Mouse (Mus musculus) adrenal gland, adult 18-20 months (tissue): Measurements from ENCODE around the gene Nsf. TPM values are rescaled to one million over a fixed set of nuclear protein-coding genes. Genes with fewer than 3 reads are reported as not detected.
A peak's percentile ranks its signal among the peaks of the same experiment; 100 is the strongest.
"Not testable (repeated sequence)": the region's sequence is repeated elsewhere in the genome, so short reads cannot be mapped to it uniquely, and the experiment has no call there.

ENCODE experiments used
- DNase-seq, 2 experiments: peaks; one replicate each; pipeline ENCODE4 v3.0.0; 2021 to 2022; ENCODE audit warnings: low spot score in 2 of 2
- long read RNA-seq, 2 experiments: library from polyadenylated mRNA; stranded (forward); transcript quantifications; one replicate each; pipeline ENCODE4 v2.0.0; 2021
- total RNA-seq, 2 experiments: library from RNA; stranded (reverse); gene quantifications; 1 replicate in 1 of 2; 2 replicates in 1 of 2; pipeline ENCODE4 v1.2.3; 2021

Gene Nsf
- 100 to 1,000 TPM; 154 to 197 TPM for total RNA-seq
- long read RNA-seq, experiment 1, transcript Nsf-202 (21 exons, 3,766 nt), result major isoform, 122 of 147 reads
- long read RNA-seq, experiment 1, partial matches to known transcripts, result 13 of 147 reads
- long read RNA-seq, experiment 1, other reads (novel, unspliced or antisense), result 9 of 147 reads
- long read RNA-seq, experiment 2, transcript Nsf-202 (21 exons, 3,766 nt), result major isoform, 155 of 185 reads
- long read RNA-seq, experiment 2, partial matches to known transcripts, result 23 of 185 reads
- long read RNA-seq, experiment 2, other reads (novel, unspliced or antisense), result 7 of 185 reads

- peak; percentile 85 for DNase-seq
These were observed at the start of gene Nsf for GRCm38 (mm10) chr11:103953896-103954292. TSS of gene Nsf (minus strand) at chr11:103954056.

- DNase-seq, result no peak
These were observed 49.5 kb upstream of the Nsf start for GRCm38 (mm10) chr11:104003397-104003796.

GRCm38 (mm10) chr11:104002191-104002590, 48.3 kb upstream of the Nsf start:
- no peak for DNase-seq

DNA sequence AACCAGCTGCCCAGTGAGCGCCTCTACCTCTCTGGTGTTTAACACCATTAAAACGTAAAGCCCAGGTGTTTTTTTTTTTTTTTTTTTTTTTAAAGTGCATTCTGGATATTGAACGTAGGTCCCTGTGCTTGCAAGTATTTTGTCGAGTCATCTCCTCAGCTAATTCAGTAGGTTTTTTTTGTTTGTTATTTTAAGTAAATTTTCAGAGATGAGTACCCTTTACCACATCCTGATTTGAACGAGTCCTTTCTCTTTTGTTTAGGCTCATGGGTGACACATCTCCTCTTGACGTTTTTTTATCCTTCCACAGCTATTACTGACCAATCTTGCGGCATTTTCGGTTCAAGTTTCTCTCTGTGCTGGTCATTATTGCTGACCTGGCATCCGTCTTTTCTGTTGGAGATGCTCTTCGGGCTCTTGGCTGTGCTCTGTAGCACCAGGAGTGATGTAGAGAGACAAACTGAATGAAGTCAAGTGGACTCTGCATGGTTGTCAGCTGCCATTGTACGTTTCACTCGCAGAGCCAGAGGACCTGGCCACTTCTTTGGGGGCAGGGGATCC, 47.6 kb upstream of the Nsf start:
- no peak for DNase-seq

DNA sequence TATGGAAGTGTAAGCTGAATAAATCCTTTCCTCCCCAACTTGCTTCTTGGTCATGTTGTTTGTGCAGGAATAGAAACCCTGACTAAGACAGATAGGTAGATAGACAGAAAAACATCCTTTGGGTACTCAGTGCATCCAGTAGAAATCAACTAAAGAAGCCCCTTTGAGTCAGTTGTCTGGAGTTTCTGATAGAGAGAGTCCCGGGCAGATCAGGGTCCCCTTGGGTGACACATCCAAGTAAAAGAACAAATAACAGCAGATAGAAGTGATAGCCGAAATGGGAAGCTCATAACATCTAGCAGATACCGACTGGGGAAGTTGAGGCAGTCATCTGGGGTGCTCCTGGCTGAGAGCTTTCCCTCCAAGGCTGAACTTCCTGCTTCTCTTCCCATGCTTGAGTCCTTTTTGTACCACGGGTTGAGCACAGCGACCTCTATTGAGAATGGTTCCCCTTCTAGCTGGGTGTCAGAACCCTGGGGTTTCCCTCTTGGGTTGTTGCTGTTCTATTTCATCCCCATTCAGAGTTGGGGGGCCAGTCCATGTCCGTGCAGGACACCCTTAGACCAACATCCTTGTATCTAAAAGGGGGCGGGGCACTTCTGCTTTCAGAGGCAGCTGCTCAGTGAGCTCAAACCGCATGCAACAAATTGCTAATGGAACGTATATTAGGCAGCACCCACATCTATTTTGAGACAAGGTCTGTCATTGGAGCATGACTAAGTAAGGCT, 47.0 kb upstream of the Nsf start:
- DNase-seq, result no peak

DNA sequence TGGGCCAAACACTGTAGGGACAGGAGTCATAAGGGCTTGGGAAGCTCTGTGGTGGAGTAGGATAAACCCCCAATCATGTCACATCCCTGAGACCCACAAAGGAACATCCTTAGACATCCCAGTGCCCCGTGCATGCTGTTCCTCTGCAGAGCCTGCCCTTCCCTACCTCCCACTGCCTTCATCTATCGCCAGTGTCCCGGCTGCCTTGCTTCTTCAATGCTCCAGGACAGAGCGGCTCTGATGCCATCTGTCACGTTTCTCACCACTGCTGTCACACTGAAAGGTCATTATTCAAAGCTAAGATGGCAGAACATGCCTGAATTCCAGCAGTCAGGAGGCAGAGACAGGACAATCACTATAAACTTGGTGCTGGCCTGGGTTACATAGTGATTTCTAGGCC, 44.9 kb upstream of the Nsf start:
- DNase-seq, result no peak

DNA sequence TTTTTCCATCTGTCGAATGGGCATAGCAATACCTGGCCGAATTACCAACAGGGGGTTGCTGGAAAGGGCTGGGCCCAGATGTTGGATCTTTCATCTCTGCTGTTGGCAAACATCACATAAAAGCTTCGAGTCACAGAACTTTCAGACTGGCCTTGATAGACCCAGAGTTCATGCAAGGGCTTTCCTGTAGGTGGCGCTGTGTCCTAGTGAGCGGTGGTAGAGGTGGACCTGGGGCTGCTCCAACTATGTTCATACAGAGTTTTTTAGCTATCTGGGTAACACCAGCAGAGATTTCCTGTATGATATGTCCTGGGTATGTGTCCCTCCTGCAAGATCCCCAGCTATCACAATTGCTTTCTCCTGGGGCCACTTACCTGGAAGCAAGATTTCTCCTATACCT, 43.5 kb upstream of the Nsf start:
- peak; percentile 76 to 81 for DNase-seq

GRCm38 (mm10) chr11:103992638-103993037, 38.8 kb upstream of the Nsf start:
- no peak for DNase-seq

- not testable (repeated sequence) for DNase-seq
These were observed 36.2 kb upstream of the Nsf start for GRCm38 (mm10) chr11:103990049-103990557.

DNA sequence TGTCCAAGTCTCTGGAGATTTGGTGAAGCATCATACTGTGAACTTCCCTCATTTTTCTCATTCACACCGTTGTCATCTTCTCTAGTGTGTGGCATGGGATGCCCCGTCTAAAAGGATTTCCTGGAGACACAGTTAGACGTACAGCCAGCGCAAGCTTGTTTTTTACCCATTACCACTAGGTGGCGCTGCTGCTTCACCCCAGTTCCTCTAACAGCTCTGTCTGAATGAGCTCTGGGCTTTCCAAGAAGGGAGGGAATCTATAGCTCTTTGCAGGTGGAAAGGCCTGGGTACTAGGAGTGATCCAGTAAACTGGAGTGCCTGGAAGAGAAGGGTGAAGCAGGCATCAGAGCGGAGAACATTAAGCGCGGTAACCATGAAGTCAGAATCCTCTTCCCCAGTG, 33.6 kb upstream of the Nsf start:
- peak; percentile 74 to 75 for DNase-seq

- DNase-seq, result no peak
These were observed 30.2 kb upstream of the Nsf start for GRCm38 (mm10) chr11:103984067-103984466.

- no peak for DNase-seq
These were observed 28.0 kb upstream of the Nsf start for GRCm38 (mm10) chr11:103981826-103982225.

- no peak for DNase-seq
These were observed 25.5 kb upstream of the Nsf start for GRCm38 (mm10) chr11:103979381-103979780.

GRCm38 (mm10) chr11:103970876-103971275, 17.0 kb upstream of the Nsf start:
- DNase-seq, result no peak

- DNase-seq, result no peak
These were observed 15.4 kb upstream of the Nsf start for GRCm38 (mm10) chr11:103969278-103969677.

- peak in 1 of 2 experiments; percentile 34 for DNase-seq
These were observed 13.4 kb upstream of the Nsf start for GRCm38 (mm10) chr11:103967106-103967735.

- no peak for DNase-seq
These were observed 3.0 kb upstream of the Nsf start for GRCm38 (mm10) chr11:103956866-103957265.

GRCm38 (mm10) chr11:103953032-103953895, 592 bp downstream of the Nsf start:
- DNase-seq, result peak in 1 of 2 experiments; percentile 41

- DNase-seq, result no peak
These were observed 1.2 kb downstream of the Nsf start for GRCm38 (mm10) chr11:103952635-103953031.

GRCm38 (mm10) chr11:103951106-103951505, 2.8 kb downstream of the Nsf start:
- DNase-seq, result no peak

DNA sequence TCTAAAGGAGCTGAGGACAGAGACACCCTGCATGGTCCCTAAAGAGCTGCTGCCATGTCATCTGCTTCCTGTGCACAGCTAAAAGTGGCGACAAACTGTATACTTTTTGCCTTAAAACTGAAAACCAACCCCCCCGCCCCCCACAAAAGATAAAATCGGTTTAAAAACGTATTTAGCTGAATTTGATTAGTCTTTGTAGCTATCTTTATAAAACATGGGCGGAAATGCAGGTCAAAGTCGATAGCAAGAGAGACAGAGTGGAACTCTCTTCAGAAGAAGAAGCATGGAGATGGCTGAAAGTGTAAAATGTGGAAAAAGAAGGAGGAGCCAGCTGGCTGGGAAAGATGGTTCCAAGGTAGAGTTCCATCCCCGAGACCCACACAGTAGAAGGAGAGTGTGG, 4.9 kb downstream of the Nsf start:
- no peak for DNase-seq
